Mouse (Mus musculus): ENCODE results near the gene Scube3. TPM values are rescaled to one million over a fixed set of nuclear protein-coding genes. Genes with fewer than 3 reads are reported as not detected.

Scube3 gene
- total and polyA plus RNA-seq, 3 experiments: 0.99 to 1.6 (median 1.0) TPM

DNA sequence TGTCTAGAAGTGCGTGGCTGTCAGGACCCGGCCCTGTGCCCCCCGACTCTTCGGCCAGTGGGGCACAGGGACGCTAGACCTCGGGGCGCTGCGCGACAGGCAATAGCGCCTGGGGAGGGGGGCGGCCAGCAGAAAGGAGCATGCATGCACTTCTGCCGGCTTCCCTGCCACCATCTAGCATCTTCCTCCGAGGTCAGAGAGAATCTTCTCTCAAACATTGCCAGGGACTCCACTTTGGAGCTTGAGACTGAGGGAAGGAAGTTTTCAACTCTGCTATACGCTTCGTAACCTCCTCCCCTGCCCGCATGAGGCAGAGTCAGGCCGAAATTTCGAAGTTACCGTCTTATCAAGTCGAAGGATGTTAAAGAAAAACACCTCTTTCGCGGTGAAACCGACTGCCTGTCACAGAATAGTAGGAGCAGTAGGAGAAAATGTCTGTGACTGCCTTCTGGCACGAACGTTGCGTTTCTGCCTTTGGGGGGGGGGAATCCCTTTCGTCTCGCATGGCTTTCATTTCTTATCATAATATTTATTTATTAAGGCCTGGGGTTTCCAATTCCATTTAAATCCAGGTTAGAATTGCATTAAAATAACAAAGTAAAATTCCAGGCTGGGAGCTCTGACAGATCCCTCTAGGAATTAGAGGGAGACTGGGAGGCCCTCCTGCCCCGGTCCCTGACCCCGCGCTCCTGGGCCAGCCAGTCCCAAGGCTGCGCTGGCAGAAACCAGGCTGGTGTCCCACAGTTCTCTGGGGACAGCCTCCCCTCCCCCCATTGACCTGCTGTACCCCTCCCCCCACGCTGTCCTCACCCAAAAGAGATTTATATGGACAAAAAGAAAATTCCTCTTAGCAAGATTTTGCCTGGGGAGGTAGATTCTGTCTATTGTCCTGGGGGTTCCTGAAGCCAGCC, 1.0 kb downstream of the Scube3 start:
- WGBS: 2% methylated on average over 33 of the region's 33 CpGs
- intact Hi-C loops (cut with DNase I): no loop called here
- Histone ChIP-seq H3K9ac (ENCODE audit: low read depth, low read length) (peak overlapping the region; percentile 22; the same call in 1 of the 2 replicates), H3K36me3 (ENCODE audit: control insufficient read depth, insufficient read depth, low read length) (no peaks in the 10 kb centered on the region), H3K27me3 (ENCODE audit: control insufficient read depth, insufficient read depth, low read length) (peaks cover 21% of the 10 kb centered on the region), H3K79me2 (replicated peaks; ENCODE audit: control insufficient read depth, insufficient read depth, low read length) (no peaks in the 10 kb centered on the region), H3K27ac (no peak overlapping the region), H3K4me3 (peak overlapping the region; percentile 43), H3K4me1 (ENCODE audit: control insufficient read depth, insufficient read depth, low read length) (0 out of 2 replicates have a peak, but pooled peaks cover 2% of the 10 kb centered on the region)
- DNase-seq: no peak
- TF ChIP-seq CTCF (IDR thresholded peaks at IDR 0.05) (no peak), EP300 (IDR thresholded peaks at IDR 0.05; ENCODE audit: insufficient read depth, low read depth, low read length) (no peak), POLR2A (IDR thresholded peaks at IDR 0.05; ENCODE audit: insufficient read depth, low read depth, low read length) (no peak)

DNA sequence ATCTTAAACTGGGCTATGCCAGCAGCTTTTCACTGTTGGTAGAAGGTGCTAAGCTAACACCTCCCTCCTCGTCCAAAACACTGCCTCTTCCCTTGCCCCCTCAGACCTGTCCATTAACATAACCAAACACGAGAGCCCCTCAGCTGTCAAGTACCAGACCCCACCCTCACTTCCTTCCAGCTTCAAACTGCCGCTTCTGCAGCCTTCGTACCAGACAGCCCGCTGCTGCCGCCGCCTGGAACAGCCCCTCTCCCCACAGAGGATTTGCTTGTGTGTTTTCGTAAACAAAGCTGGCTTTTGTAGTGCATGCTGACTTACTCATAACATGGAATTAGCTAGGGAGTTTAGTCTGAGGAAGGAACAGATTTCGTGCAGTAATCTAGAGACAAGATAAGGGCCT, 1.8 kb downstream of the Scube3 start:
- H3K4me3 ChIP-seq: no peak overlapping the region
- TF ChIP-seq CTCF (IDR thresholded peaks at IDR 0.05) (no peak), EP300 (IDR thresholded peaks at IDR 0.05; ENCODE audit: insufficient read depth, low read depth, low read length) (no peak), POLR2A (IDR thresholded peaks at IDR 0.05; ENCODE audit: insufficient read depth, low read depth, low read length) (no peak)
- WGBS: 8% methylated on average over 9 of the region's 9 CpGs
- H3K4me1 ChIP-seq (ENCODE audit: control insufficient read depth, insufficient read depth, low read length): 0 out of 2 replicates have a peak, but pooled peaks cover 2% of the 10 kb centered on the region
- peaks cover 21% of the 10 kb centered on the region for H3K27me3 ChIP-seq (ENCODE audit: control insufficient read depth, insufficient read depth, low read length)
- no peaks in the 10 kb centered on the region for H3K79me2 ChIP-seq (replicated peaks; ENCODE audit: control insufficient read depth, insufficient read depth, low read length)
- no peaks in the 10 kb centered on the region for H3K36me3 ChIP-seq (ENCODE audit: control insufficient read depth, insufficient read depth, low read length)
- no peak for DNase-seq
- no peak overlapping the region for H3K9ac ChIP-seq (ENCODE audit: low read depth, low read length)
- intact Hi-C loops (cut with DNase I): no loop called here
- no peak overlapping the region for H3K27ac ChIP-seq

DNA sequence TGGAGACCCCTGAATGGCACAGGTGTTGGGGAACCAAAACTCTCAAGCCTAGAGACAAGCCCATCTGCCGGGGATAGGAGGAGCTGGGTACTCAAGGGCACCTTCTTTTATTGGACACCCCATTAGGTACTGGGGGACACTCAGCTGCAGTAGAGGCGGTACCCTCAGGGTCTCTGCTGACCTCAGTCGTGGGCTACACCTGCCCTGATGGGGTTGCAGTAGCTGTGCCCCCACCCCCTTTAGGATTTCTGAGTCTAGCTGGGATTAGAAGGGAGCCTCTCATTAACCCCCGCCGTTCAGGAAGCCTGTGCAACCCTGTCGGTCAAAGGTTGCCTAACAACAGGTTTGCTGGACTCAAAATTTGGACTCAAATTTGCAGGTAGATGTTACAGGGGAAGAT, 2.3 kb downstream of the Scube3 start:
- Histone ChIP-seq H3K4me1 (ENCODE audit: control insufficient read depth, insufficient read depth, low read length) (0 out of 2 replicates have a peak, but pooled peaks cover 2% of the 10 kb centered on the region), H3K36me3 (ENCODE audit: control insufficient read depth, insufficient read depth, low read length) (no peaks in the 10 kb centered on the region), H3K27me3 (ENCODE audit: control insufficient read depth, insufficient read depth, low read length) (peaks cover 21% of the 10 kb centered on the region), H3K9ac (ENCODE audit: low read depth, low read length) (no peak overlapping the region), H3K4me3 (no peak overlapping the region), H3K79me2 (replicated peaks; ENCODE audit: control insufficient read depth, insufficient read depth, low read length) (no peaks in the 10 kb centered on the region), H3K27ac (no peak overlapping the region)
- 23% methylated on average over 6 of the region's 6 CpGs for whole genome bisulfite sequencing
- intact Hi-C loops (cut with DNase I): no loop called here
- DNase-seq: no peak
- no peak for TF ChIP-seq POLR2A (IDR thresholded peaks at IDR 0.05; ENCODE audit: insufficient read depth, low read depth, low read length)
- TF ChIP-seq CTCF (IDR thresholded peaks at IDR 0.05): no peak
- no peak for TF ChIP-seq EP300 (IDR thresholded peaks at IDR 0.05; ENCODE audit: insufficient read depth, low read depth, low read length)

DNA sequence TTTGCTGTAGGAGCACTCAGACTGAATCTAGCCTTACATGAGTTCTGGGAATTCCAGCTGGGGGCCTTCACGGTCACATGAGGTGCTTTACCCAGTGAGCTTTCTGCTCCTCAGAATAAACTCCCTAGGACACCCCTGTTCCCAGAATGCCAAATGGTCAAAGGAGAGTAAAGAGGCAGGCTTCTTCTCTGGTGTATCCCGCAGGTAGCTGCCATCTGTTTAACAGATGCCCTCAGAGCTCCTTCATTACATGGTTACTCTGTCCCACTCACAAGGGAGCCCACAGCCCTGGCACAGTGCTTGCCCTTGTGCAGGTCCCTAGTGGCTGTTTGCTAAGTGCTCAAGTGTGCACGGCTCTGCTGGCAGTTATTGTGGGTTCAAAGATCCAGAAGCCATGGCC, 6.3 kb downstream of the Scube3 start:
- no peak overlapping the region for H3K9ac ChIP-seq (ENCODE audit: low read depth, low read length)
- 77% methylated on average over 3 of the region's 3 CpGs for WGBS
- intact Hi-C loops (cut with DNase I): no loop called here
- no peaks in the 10 kb centered on the region for H3K79me2 ChIP-seq (replicated peaks; ENCODE audit: control insufficient read depth, insufficient read depth, low read length)
- H3K27me3 ChIP-seq (ENCODE audit: control insufficient read depth, insufficient read depth, low read length): peaks cover 9% of the 10 kb centered on the region
- DNase-seq: no peak
- TF ChIP-seq POLR2A (IDR thresholded peaks at IDR 0.05; ENCODE audit: insufficient read depth, low read depth, low read length): no peak
- TF ChIP-seq EP300 (IDR thresholded peaks at IDR 0.05; ENCODE audit: insufficient read depth, low read depth, low read length): no peak
- TF ChIP-seq CTCF (IDR thresholded peaks at IDR 0.05): no peak
- H3K27ac ChIP-seq: no peak overlapping the region
- H3K4me3 ChIP-seq: no peak overlapping the region
- no peaks in the 10 kb centered on the region for H3K36me3 ChIP-seq (ENCODE audit: control insufficient read depth, insufficient read depth, low read length)
- H3K4me1 ChIP-seq (ENCODE audit: control insufficient read depth, insufficient read depth, low read length): no peaks in the 10 kb centered on the region

DNA sequence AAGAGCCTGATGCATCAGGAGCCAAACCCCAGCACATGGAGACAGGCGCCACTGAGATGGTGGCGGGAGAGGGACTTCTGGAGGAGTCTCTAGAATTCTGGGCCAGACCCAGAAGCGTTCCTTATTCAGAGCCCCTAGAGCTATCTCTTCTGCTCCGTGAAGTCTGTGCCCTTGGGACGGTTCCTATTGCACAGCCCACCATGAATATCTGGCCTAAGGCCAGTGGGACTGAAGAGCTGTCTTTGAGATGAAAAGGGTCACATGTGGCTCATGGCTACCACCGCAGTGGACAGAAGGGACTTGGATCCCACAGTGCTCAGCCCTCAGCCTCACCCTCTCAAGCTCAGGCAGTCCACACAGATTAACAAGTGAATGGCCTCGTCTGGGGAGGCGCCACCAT, 7.8 kb downstream of the Scube3 start:
- no peaks in the 10 kb centered on the region for H3K36me3 ChIP-seq (ENCODE audit: control insufficient read depth, insufficient read depth, low read length)
- DNase-seq: no peak
- H3K79me2 ChIP-seq (replicated peaks; ENCODE audit: control insufficient read depth, insufficient read depth, low read length): no peaks in the 10 kb centered on the region
- no peaks in the 10 kb centered on the region for H3K4me1 ChIP-seq (ENCODE audit: control insufficient read depth, insufficient read depth, low read length)
- H3K27me3 ChIP-seq (ENCODE audit: control insufficient read depth, insufficient read depth, low read length): peaks cover 2% of the 10 kb centered on the region; the same call in 1 of the 2 replicates
- WGBS: 52% methylated on average over 8 of the region's 8 CpGs
- intact Hi-C loops (cut with DNase I): no loop called here
- TF ChIP-seq CTCF (IDR thresholded peaks at IDR 0.05) (no peak), POLR2A (IDR thresholded peaks at IDR 0.05; ENCODE audit: insufficient read depth, low read depth, low read length) (no peak), EP300 (IDR thresholded peaks at IDR 0.05; ENCODE audit: insufficient read depth, low read depth, low read length) (no peak)
- H3K4me3 ChIP-seq: no peak overlapping the region
- no peak overlapping the region for H3K9ac ChIP-seq (ENCODE audit: low read depth, low read length)
- H3K27ac ChIP-seq: no peak overlapping the region

DNA sequence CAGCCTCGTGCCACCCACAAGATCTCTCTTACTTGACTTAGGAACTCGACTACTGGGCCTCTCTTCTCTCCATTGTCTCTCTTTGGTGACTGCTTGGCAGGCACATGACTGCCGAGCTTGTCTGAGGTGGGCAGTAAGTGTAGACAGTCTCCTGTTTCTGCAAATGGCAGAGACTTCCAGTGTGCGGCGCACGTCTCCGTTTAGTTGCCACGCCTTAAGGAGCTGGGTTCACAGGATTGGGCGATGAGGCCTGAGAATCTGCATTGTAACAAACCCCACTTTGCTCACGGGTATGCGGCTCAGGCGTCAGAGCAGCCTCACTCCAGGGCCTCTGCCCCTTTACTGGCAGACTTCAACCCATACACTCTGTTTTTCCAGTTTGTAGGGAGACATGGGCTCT, 8.5 kb downstream of the Scube3 start:
- no peaks in the 10 kb centered on the region for H3K79me2 ChIP-seq (replicated peaks; ENCODE audit: control insufficient read depth, insufficient read depth, low read length)
- intact Hi-C loops (cut with DNase I): no loop called here
- no peak overlapping the region for H3K27ac ChIP-seq
- 76% methylated on average over 12 of the region's 12 CpGs for WGBS
- no peaks in the 10 kb centered on the region for H3K36me3 ChIP-seq (ENCODE audit: control insufficient read depth, insufficient read depth, low read length)
- no peak overlapping the region for H3K9ac ChIP-seq (ENCODE audit: low read depth, low read length)
- H3K27me3 ChIP-seq (ENCODE audit: control insufficient read depth, insufficient read depth, low read length): peaks cover 1% of the 10 kb centered on the region; the same call in 1 of the 2 replicates
- DNase-seq: no peak
- no peak overlapping the region for H3K4me3 ChIP-seq
- no peaks in the 10 kb centered on the region for H3K4me1 ChIP-seq (ENCODE audit: control insufficient read depth, insufficient read depth, low read length)
- no peak for TF ChIP-seq POLR2A (IDR thresholded peaks at IDR 0.05; ENCODE audit: insufficient read depth, low read depth, low read length)
- no peak for TF ChIP-seq CTCF (IDR thresholded peaks at IDR 0.05)
- TF ChIP-seq EP300 (IDR thresholded peaks at IDR 0.05; ENCODE audit: insufficient read depth, low read depth, low read length): no peak

Measured in heart, adult 2 months (tissue).